Mouse (Mus musculus) thymus, postnatal 0 days (tissue): ENCODE measurements around the gene Fxyd2. TPM values are rescaled to one million over a fixed set of nuclear protein-coding genes. Genes with fewer than 3 reads are reported as not detected.

ENCODE experiments used
- DNase-seq: peaks from one replicate; pipeline ENCODE4 v3.0.0-alpha.2; 2015; ENCODE audit warnings: low spot score
- polyA plus RNA-seq: library from polyadenylated mRNA; unstranded; fragments of >200 nt; fragmentation: Nextera tagmentation; extraction: Ambion mirVana; gene quantifications from 2 replicates; pipeline ENCODE4 v1.2.1, GENCODE M21; 2015

Gene Fxyd2
- polyA plus RNA-seq, 1 experiment from 2014 or later = 108 TPM

DNA sequence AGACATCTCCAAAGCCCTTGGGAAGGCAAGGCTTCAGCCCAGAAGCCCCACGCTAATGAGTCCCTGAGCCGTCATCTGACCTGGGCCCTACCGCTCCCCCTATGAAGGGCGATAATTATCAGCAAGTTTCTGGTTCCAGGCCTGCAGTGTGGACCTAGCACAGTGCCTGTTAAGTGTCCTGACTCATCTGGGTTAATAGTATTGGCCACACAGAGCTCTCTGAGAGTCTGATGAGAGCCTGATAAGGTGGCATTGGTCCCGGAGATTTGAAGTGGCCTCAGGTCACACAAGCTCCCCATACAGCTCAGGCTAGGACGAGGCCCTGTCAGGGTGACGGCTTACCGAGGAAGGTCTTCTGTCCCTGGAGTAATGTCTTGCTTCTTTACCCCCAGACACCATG lies 9.9 kb upstream of the Fxyd2 start:
- no peak for DNase-seq

DNA sequence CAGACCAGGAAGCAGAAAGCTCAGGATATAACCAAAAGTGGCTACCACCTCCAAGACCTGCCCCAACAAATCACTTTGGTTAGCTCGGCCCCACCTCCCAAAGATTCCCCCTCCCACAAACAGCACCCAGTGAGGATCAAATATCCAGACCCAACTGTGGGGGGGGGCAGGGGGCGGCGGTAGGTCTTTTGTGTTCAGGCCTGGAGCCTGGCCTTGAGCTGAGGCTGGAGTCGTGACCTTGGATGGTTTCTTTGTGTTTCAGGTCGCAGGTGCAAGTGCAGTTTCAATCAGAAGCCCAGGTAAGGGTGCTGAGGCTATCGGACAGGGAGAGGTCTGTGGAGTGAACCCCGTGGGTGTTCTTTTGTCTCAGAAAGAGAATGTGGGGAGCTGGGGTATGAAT lies 8.2 kb upstream of the Fxyd2 start:
- DNase-seq = no peak

DNA sequence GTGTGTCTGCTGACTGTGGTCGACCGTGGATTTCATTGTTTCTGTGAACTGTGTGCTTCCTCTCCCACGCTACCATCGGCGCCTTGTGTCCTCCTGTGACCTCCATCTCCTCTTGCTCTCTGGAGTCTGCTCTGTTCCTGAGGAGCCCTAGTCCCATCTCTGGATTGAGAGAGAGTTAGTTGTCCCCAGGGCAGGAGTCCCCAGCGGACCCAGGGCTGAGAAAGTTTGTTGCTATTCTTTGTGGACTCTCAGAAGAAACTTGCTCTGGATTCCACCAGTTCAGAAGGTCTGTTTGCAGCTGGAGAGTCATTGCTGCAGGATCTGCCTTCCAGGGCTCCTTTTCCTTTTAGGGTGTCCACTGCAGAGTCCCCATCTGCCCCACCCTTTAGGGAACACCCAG lies 4.3 kb upstream of the Fxyd2 start:
- no peak for DNase-seq

DNA sequence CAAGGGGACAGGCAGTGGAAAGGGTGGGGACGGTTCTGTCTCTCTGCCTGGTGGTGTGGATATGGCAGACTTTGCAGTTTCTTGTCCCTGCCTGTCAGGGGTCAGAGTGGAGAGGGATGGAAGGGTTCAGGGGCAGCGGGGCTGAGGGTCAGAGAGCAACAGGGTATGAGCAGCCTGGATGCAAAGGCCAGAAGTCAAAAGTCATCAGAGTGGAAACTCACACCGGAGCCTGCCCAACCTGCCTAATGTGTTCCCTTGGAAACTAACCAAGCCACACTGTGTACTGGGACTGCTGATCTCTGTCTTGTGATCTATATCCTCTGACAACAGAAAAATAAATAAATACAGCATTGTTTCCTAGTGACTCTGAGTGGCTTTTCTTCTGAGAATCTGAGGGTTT lies 3.7 kb upstream of the Fxyd2 start:
- DNase-seq = no peak

DNA sequence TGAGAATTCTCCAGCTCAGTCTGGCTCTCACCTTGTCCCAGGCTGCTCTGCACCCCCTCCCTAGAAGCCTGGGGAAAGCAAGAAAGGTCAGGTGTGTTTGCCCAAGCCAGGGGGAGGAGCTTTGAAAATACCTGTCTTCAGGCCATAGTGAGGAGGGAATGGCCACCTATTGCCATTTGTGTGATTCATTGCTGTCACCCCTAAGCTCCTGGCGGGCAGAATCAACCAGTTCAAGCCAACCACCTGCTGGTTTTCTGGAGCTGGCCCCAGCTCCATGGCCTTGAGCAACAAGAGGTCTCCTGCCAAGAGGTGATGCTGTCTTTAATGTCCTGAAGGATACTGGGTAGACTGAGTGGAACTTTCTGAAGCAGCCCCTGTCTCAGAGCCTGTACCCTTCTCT lies 1.1 kb upstream of the Fxyd2 start:
- DNase-seq = no peak

DNA sequence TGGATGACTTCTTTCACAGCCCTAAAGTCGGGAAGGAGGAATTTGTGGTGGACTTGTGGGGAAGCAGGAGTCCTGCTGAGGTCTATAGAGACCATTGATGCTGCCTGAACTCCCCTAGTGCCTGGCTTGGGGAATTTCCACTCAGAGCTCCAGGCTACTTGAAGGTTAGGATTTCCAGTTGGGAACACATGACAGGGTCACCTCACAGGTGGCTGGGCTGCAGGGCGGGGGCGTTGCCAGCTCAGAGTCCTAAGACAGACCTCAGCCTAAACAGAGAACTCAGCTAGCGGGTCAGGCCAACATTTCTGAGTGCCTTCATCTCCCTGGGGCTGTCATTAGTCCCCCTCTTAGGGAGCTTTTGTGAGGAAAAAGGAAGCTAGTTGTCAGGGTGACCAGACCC lies 2.4 kb downstream of the Fxyd2 start:
- DNase-seq = no peak

DNA sequence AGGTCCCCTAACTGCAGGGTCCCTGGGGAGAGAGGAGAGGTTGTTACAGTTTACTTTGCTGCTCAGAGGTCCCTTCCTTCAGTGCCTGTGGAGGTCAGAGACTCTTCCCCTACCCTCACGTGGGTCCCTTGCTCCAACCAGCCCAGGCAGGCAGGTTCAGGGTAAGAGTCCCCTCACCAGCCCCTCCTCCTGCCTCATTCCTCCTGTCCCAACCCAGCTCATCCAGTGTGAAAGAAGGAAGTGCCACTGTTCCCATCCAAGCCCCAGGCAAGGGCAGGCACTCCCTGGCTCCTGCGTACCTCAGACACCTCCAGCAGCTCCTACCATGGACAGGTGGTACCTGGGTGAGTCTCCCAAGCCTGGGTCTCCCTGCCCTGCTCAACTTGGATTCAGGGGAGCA lies 3.5 kb downstream of the Fxyd2 start:
- no peak for DNase-seq

DNA sequence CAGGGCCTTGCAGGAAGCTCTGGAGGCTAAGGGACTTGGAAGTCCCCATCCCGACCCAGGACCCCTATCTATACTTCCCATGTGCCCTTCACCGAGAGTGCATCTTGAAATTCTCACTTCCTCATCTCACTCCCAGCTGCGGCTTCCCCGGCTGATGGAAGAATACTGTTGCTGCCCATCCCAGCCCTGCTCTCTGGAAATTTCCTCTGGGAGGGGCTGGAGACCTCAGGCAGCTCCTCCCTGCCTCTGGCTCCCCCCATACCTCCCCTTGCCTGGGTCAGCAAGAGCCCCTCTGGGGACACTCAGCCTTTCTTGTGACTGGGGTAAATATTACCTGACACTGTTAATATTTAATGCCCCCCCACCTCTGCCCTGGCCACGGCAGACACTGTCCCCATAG lies 6.2 kb downstream of the Fxyd2 start:
- no peak for DNase-seq

DNA sequence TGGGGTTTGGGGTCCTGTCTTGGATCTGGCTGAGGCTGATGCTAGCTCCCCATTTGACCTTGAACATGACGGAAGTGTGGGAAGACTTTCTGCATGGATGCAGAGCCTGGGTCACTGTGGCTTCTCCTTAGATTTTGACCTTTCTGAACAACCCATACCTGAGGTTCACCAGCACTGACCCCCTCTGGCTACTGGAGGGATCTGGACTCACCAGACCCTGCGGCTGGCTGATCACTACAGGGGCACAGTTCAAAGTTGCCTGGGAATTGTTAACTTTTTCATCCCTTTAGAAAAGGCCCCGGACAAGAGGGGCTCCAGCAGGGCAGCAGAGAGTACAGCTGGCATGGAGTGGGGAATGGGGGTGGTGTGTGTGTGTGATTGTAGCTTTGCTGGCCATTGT lies 7.3 kb downstream of the Fxyd2 start:
- DNase-seq = no peak

DNA sequence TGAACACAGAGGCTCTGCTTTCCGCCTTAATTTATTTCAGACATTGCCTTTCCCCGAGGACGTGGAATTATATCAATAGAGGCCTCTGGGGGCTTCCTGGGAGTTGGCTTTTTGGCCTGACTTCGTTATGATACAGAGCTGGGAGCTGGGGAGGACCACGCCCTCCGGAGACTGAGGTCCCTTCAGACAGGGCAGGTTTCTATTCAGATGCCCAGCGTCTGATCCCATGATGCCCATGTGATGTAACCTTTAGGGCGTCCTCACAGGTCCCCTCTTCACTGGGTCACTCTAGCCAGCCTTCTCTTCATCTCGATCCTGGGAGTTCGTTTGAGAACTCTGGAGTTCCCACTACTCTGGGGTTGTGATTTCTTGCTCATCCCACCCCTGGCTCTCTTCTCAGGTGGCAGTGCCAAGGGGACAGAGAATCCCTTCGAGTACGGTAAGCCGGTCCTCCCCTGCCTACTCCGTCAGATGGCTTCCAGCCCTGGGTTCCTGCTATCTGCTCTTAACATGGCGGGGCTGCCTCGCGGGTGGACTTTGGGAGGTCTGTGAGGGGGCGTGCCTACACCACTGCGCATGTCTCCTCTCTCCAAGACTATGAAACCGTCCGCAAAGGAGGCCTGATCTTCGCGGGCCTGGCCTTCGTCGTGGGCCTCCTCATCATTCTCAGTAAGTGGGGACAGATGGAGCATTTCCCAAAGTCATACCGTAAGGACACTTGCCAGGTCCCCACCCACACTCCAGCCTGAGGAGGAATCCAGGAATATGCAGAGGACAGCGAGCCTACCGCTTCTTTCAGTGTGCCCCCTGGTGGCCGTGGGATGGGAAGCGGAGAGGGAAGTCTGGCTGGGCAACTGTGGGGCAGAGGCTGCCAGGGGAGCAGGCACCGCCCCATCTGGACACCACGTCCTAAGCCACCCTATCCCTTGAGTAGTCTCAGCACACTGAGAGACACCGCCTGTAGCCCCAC lies 8.5 kb downstream of the Fxyd2 start:
- DNase-seq = peak; percentile 51

DNA sequence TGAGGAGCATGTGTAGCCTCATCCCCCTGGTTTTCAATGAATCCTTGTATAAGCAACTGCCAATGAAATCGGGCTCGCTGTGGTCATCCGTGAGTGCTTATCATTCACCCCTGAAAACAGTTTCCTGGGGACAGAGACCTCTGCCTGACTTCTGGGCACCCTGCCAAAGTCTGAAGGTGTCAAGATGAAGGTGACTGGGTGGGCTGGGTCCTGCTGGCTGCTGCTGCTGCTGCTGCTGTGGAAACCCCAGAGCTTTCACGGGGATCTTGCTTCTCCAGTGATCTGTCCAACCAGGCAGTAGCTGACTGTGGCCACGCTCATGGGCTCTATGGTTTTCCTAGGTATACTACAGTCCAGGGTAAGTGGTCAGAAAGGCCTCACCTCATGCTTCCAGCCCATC lies 10.7 kb downstream of the Fxyd2 start:
- no peak for DNase-seq

DNA sequence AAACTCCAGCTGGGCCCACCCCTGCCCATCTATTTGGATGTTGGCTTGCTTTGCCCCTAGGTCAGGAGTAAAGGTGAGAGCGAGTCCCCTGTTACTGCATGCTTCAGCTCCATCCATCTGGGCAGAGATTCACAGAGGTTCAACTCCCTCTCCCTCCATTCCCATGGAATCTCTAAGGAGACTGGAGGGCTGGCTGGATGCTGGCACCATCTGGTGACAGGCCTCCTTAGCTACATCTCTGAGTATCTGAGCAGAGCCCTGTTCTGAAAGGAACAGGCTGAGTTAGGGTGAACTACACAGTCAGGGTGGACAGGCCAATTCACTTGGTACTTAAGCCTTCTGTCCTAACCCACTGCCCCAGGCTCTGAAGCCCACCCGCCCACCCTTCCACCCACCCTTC lies 11.1 kb downstream of the Fxyd2 start:
- no peak for DNase-seq

DNA sequence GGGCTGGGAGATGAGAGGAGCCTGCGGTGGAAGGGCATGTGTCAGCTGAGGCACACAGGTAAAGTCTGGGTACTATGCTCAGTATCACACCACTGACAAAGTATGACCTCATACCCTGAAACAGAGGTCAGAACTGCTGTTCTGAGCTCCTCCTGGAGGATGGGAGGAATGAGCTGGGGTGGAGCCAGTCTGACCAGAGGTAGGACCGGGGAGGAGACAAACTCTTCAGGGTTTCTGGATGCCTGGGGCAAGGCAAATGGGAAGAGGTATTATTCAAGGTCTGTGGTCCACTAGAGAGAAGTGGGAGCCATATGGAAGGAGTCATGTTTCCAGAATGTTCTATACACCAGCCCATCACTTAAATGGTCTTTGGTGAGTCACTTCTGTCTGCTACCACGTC lies 11.6 kb downstream of the Fxyd2 start:
- DNase-seq = no peak

DNA sequence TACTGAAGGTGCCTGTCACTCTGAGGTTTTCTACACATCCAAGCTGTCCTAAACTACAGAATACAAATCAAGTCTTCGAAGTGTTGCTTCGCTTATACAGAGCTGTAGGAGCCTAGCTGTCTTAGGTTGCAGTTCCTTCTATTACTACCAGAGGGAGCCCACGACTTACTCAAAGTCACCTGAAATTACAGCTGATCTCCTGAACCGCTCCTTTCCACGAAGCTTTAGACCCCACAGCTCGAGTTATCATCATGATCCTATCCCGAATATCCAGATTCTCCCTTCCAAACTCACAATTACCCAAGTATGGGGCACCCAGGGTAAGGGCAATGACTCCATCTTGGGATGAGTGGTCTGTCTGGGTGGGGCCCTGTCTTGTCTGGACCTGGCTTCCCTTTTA lies 12.3 kb downstream of the Fxyd2 start:
- peak; percentile 59 for DNase-seq

DNA sequence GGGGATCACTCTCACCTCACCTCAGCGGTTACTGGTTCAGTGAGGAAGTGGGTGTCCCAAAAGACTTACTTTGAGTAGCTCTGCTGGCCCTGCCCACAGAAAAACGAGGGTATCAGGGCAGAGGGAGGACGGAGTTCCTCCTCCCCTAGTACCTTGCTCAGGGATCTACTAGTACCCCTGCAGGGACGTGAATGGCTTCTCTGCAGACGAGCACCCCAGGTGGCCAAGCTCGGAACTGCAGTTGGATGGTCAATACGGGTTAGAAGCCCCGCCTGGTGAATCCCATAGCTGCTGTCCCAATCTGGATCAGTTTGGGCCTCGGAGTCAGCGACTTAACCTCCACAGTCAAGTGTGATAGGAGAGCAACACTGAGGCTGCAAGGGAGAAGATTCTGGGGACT lies 12.8 kb downstream of the Fxyd2 start:
- DNase-seq = peak; percentile 86

DNA sequence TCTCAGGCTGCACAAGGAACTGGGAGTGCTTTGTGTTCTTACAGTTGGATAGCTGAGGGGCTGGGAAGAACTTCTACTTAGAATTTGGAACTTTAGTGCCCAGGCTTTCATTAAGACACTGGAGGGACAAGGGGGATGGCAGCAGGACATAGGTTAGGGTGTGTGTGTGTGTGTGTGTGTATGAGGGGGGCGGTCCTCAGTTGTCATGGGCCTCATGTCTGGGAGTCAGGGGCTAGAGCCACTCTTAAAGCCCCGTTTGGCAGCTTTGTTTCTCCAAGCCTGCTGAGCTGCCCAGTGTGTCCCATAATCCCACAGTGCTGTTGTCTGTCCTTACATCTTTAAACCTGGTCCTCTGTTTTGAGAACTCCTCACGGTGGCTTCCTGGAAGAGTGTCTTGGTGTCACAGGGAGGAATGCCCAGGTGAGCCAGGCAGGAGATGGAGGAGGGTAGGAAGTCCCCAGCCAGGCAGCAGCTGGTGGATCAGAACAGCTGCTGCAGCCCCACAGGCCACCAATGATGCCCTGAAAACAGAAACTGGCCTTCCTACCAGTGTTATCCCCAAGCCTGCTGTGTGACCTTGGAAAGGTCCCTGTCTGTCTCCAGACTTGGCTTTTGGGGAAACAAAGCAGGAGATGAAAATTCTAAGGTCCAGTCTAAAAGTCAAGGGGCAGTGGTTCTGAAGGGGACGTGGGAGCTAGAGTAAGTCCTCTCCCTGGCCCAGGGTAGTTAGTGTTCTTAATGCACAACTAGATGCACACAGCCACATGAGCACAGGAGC lies 13.4 kb downstream of the Fxyd2 start:
- DNase-seq = no peak

DNA sequence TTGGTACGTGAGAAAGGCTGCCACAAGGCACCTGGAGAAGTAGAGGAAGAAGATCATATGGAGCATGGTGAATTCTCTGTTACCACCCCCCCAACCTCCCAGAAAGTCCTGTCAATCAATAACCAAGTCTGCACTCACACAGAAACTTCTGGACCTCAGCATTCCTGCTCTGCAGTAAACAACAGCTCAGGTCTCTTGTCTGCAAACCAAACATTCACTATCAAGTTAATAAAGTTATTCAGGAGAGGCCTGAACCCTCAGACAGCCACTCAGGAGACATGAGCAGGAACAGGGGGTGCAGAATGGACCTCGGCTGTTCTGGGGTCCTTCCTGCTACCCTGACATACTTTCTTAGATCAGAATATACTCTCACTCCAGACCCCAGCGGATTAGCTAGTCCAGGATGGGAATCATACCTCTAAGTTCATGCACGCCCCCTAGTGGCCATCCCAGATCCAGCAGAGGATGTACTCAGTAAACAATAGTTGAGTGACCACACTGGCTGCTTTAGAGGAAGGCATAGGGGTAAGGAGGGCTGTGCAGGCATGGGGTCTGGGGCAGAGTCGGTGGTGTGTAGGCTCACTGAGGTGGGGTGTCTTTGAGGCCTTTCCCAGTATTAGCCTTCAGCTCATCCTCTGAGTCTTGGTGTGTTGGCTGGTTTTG lies 14.1 kb downstream of the Fxyd2 start:
- DNase-seq = peak; percentile 47

DNA sequence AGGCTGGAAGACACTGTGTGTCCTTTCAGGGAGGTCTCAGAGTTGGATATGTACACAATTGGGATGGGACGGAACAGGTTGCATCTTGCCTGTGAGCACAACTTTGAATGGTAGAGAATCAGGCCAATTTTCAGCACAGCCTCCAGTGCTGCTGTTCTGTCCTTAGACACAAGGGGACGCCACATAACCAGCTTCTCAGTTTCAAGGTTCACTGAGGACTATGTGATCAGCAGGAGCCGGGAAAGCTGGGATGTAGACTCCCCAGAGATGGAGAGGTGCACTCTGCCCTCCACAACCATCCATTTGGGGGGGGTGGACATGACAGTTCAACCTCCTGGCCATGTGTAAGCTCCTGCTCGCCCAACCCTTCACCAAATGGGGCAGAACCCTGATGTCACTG lies 16.4 kb downstream of the Fxyd2 start:
- peak; percentile 10 for DNase-seq

DNA sequence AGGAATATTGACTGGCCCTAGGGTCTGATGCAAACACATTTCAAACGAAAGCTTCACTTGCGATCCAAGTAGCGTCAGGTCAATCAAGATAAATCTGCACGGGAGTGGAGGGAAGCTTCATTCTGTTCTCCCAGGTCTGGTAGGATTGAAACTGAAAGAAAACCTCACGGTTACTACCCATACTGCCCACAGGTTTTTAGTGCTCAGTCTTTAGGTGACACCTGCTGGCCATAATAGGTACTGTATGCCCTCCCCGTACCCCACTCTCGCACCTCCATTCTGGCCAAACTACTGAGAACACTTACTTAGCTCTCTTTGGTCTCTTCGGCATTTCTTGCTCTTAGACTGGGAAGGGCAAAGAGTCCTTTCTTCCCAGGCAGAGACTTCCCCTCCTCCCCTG lies 17.8 kb downstream of the Fxyd2 start:
- DNase-seq = peak; percentile 75

DNA sequence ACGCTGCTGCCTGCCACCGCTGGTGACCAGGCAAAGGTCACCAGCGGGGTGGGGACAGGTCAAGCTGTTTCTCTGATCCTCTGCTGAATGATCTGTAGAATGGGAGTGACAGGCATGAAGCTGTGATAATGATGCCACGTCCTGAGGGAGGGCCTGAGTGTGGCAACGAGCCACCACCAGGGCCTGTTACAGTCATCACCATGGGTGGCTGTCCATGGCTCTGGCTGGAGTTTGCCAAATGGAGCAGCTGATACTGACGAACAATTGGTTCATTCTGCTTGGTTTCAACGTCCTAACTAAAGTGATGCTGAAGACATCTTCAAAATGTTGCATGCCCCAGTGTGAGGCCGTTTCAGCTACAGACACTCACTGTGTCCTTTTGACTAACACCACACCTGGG lies 18.8 kb downstream of the Fxyd2 start:
- no peak for DNase-seq

DNA sequence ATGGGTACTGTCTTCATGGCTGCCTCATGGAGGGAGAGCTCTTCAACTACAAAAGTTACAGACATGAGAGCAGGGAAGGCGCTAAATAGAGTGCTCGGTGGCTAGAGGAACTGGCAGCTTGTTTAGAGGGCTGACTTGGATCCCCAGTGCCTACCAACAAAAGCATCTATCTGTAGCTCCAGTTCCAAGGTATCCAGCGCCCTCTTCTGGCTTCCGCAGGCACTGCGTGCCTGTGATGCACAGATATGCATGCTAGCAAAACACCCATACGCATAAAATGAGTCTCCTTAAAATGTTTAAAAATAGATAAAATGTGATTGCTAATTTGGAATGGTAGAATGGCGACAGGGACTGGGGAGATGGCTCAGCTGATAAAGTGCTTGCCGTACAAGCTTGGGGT lies 21.7 kb downstream of the Fxyd2 start:
- DNase-seq = peak; percentile 33

DNA sequence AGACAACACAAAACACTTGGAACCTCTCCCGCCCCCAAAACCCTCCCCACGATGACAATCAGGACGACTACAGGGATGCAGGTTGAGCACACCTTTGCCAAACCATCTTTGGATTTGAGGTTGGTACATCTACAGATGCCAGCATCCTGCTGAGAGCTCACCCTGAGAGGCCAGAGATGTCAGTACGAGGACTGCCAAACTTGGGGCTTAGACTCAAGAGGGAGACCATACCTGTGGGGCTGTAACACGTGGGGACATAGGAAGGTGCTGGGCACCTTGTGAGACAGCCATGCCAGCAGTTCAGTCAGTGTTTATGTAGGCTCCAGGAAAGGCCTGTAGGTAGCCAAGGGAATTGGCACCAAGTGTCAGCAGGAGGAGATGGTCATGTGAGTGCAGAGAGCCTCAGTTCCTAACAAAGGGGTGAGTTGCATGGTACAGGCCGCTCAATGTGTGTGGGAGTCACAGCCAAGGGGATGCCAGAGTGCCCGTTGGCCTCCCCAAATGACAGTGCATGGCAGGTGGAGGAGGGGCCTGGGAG lies 23.4 kb downstream of the Fxyd2 start:
- no peak for DNase-seq
